Mouse (Mus musculus): ENCODE measurements at regions not wholly inside any gene's neighbourhood (a gene's known extent, or its start where the extent isn't known, plus 50 kb on each side); places are given as distances from the start of the nearest gene placed in this dataset.

GRCm38 (mm10) chr2:74962416-74962815 is 136.8 kb downstream of the Mtx2 start:
- WGBS = 73% methylated on average over 6 of the region's 6 CpGs
- no peaks in the 10 kb centered on the region for H3K36me3 ChIP-seq (ENCODE audit: control insufficient read depth, insufficient read depth, low read length)
- H3K27ac ChIP-seq (ENCODE audit: control insufficient read depth, insufficient read depth, low read length) = no peak overlapping the region

GRCm38 (mm10) chr2:74964360-74964759 is 138.8 kb downstream of the Mtx2 start:
- TF ChIP-seq CTCF (IDR thresholded peaks at IDR 0.05; ENCODE audit: borderline replicate concordance, control insufficient read depth, extremely low read depth, insufficient read depth, low read length, poor library complexity) (peak; percentile 48; the same call in 1 of the 2 replicates), POLR2A (IDR thresholded peaks at IDR 0.05; ENCODE audit: control insufficient read depth, extremely low read depth, insufficient read depth, low read length, poor library complexity) (no peak)
- H3K4me1 ChIP-seq (replicated peaks; ENCODE audit: control insufficient read depth, insufficient read depth, low read length) = no peaks in the 10 kb centered on the region
- DNase-seq = peak; percentile 75
- H3K36me3 ChIP-seq (ENCODE audit: control insufficient read depth, insufficient read depth, low read length) = no peaks in the 10 kb centered on the region
- 2% methylated on average over 6 of the region's 6 CpGs for WGBS
- no peak overlapping the region for H3K27ac ChIP-seq (ENCODE audit: control insufficient read depth, insufficient read depth, low read length)
- no peak overlapping the region for H3K4me3 ChIP-seq (ENCODE audit: control insufficient read depth, insufficient read depth, low read length)
- no peaks in the 10 kb centered on the region for H3K27me3 ChIP-seq (ENCODE audit: control insufficient read depth, insufficient read depth, low read length)

More at GRCm38 (mm10) chr2:74962416-74962815, 136.8 kb downstream of the Mtx2 start:
- Histone ChIP-seq H3K27me3 (ENCODE audit: control insufficient read depth, insufficient read depth, low read length) (no peaks in the 10 kb centered on the region), H3K4me1 (replicated peaks; ENCODE audit: control insufficient read depth, insufficient read depth, low read length) (no peaks in the 10 kb centered on the region), H3K4me3 (ENCODE audit: control insufficient read depth, insufficient read depth, low read length) (no peak overlapping the region)
- no peak for DNase-seq
- no peak for TF ChIP-seq POLR2A (IDR thresholded peaks at IDR 0.05; ENCODE audit: control insufficient read depth, extremely low read depth, insufficient read depth, low read length, poor library complexity)
- TF ChIP-seq CTCF (IDR thresholded peaks at IDR 0.05; ENCODE audit: borderline replicate concordance, control insufficient read depth, extremely low read depth, insufficient read depth, low read length, poor library complexity) = no peak

- 40% methylated on average over 3 of the region's 3 CpGs for WGBS
These were observed 139.4 kb downstream of the Mtx2 start for GRCm38 (mm10) chr2:74964980-74965379.

GRCm38 (mm10) chr2:74965384-74966060 is 139.9 kb downstream of the Mtx2 start:
- no peak for DNase-seq
- WGBS = 51% methylated on average over 18 of the region's 18 CpGs
- H3K36me3 ChIP-seq (ENCODE audit: control insufficient read depth, insufficient read depth, low read length) = no peaks in the 10 kb centered on the region
- H3K4me3 ChIP-seq (ENCODE audit: control insufficient read depth, insufficient read depth, low read length) = no peak overlapping the region
- TF ChIP-seq POLR2A (IDR thresholded peaks at IDR 0.05; ENCODE audit: control insufficient read depth, extremely low read depth, insufficient read depth, low read length, poor library complexity) (no peak), CTCF (IDR thresholded peaks at IDR 0.05; ENCODE audit: borderline replicate concordance, control insufficient read depth, extremely low read depth, insufficient read depth, low read length, poor library complexity) (no peak)
- no peaks in the 10 kb centered on the region for H3K4me1 ChIP-seq (replicated peaks; ENCODE audit: control insufficient read depth, insufficient read depth, low read length)
- no peaks in the 10 kb centered on the region for H3K27me3 ChIP-seq (ENCODE audit: control insufficient read depth, insufficient read depth, low read length)
- H3K27ac ChIP-seq (ENCODE audit: control insufficient read depth, insufficient read depth, low read length) = no peak overlapping the region

More at GRCm38 (mm10) chr2:74964980-74965379, 139.4 kb downstream of the Mtx2 start:
- Histone ChIP-seq H3K27ac (ENCODE audit: control insufficient read depth, insufficient read depth, low read length) (no peak overlapping the region), H3K4me3 (ENCODE audit: control insufficient read depth, insufficient read depth, low read length) (no peak overlapping the region), H3K27me3 (ENCODE audit: control insufficient read depth, insufficient read depth, low read length) (no peaks in the 10 kb centered on the region), H3K36me3 (ENCODE audit: control insufficient read depth, insufficient read depth, low read length) (no peaks in the 10 kb centered on the region), H3K4me1 (replicated peaks; ENCODE audit: control insufficient read depth, insufficient read depth, low read length) (no peaks in the 10 kb centered on the region)
- no peak for DNase-seq
- TF ChIP-seq CTCF (IDR thresholded peaks at IDR 0.05; ENCODE audit: borderline replicate concordance, control insufficient read depth, extremely low read depth, insufficient read depth, low read length, poor library complexity) (no peak), POLR2A (IDR thresholded peaks at IDR 0.05; ENCODE audit: control insufficient read depth, extremely low read depth, insufficient read depth, low read length, poor library complexity) (no peak)

- H3K4me1 ChIP-seq (replicated peaks; ENCODE audit: control insufficient read depth, insufficient read depth, low read length) = no peaks in the 10 kb centered on the region
- no peak overlapping the region for H3K4me3 ChIP-seq (ENCODE audit: control insufficient read depth, insufficient read depth, low read length)
- H3K36me3 ChIP-seq (ENCODE audit: control insufficient read depth, insufficient read depth, low read length) = no peaks in the 10 kb centered on the region
- DNase-seq = no peak
- 89% methylated on average over 14 of the region's 14 CpGs for WGBS
- no peak overlapping the region for H3K27ac ChIP-seq (ENCODE audit: control insufficient read depth, insufficient read depth, low read length)
- TF ChIP-seq CTCF (IDR thresholded peaks at IDR 0.05; ENCODE audit: borderline replicate concordance, control insufficient read depth, extremely low read depth, insufficient read depth, low read length, poor library complexity) (no peak), POLR2A (IDR thresholded peaks at IDR 0.05; ENCODE audit: control insufficient read depth, extremely low read depth, insufficient read depth, low read length, poor library complexity) (no peak)
- H3K27me3 ChIP-seq (ENCODE audit: control insufficient read depth, insufficient read depth, low read length) = no peaks in the 10 kb centered on the region
These were observed 145.1 kb downstream of the Mtx2 start for GRCm38 (mm10) chr2:74970611-74971265.

- WGBS = 80% methylated on average over 6 of the region's 6 CpGs
- no peak for TF ChIP-seq POLR2A (IDR thresholded peaks at IDR 0.05; ENCODE audit: control insufficient read depth, extremely low read depth, insufficient read depth, low read length, poor library complexity)
- no peak for TF ChIP-seq CTCF (IDR thresholded peaks at IDR 0.05; ENCODE audit: borderline replicate concordance, control insufficient read depth, extremely low read depth, insufficient read depth, low read length, poor library complexity)
- Histone ChIP-seq H3K27ac (ENCODE audit: control insufficient read depth, insufficient read depth, low read length) (no peak overlapping the region), H3K27me3 (ENCODE audit: control insufficient read depth, insufficient read depth, low read length) (no peaks in the 10 kb centered on the region), H3K36me3 (ENCODE audit: control insufficient read depth, insufficient read depth, low read length) (no peaks in the 10 kb centered on the region), H3K4me1 (replicated peaks; ENCODE audit: control insufficient read depth, insufficient read depth, low read length) (no peaks in the 10 kb centered on the region), H3K4me3 (ENCODE audit: control insufficient read depth, insufficient read depth, low read length) (no peak overlapping the region)
- no peak for DNase-seq
These were observed 147.8 kb downstream of the Mtx2 start for GRCm38 (mm10) chr2:74973386-74973785.
